Mouse (Mus musculus): ENCODE data around the gene Crip1. TPM values are rescaled to one million over a fixed set of nuclear protein-coding genes. Genes with fewer than 3 reads are reported as not detected.

Gene Crip1
- polyA plus RNA-seq, 1 experiment from 2014 or later, result 1,992 TPM

DNA sequence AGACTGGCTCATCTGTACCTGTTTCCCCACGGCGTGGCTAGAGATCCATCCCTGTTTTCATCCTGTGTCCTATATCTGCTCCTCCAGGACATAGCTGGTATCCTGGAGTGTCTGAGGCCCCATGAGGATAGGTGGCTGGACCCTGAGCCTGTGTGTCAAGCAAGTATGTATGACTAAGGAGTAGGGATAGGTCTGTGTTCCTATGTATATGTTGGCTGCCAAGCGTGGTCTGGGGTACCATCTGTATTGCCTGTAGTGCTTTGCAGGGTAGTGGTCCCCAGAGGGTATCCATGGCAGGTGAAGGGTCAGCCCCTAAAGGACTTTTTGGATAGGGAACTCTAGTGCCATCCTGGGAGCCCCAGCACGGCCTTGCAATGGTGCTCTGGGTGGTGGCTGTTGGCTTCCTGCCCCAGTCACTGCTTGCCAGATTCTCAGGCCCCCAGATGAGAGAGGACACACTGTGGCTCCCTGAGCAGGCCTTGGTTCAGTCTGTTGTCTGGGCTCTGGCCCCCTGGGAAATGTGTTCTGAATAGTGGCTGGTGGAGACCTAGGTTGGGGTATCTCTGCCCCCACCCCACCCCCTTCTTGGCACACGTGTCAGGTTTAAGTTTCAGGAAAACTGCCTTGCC, 45.6 kb upstream of the Crip1 start:
- Histone ChIP-seq H3K27me3 (replicated peaks; ENCODE audit: control insufficient read depth, insufficient read depth, low read length) (no peaks in the 10 kb centered on the region), H3K27ac (ENCODE audit: low read depth, low read length) (no peak overlapping the region), H3K4me1 (replicated peaks; ENCODE audit: control insufficient read depth, insufficient read depth, low read length) (no peaks in the 10 kb centered on the region), H3K36me3 (ENCODE audit: control insufficient read depth, insufficient read depth) (no peaks in the 10 kb centered on the region; the same call in 1 of the 2 replicates), H3K9me3 (ENCODE audit: control insufficient read depth) (no peaks in the 10 kb centered on the region), H3K4me2 (replicated peaks; ENCODE audit: low read depth) (no peak overlapping the region), H3K9ac (ENCODE audit: low read depth, low read length) (no peak overlapping the region), H3K4me3 (ENCODE audit: low read depth, low read length) (no peak overlapping the region)
- WGBS, result 66% methylated on average over 5 of the region's 5 CpGs
- no peak for TF ChIP-seq CTCF (IDR thresholded peaks at IDR 0.05; ENCODE audit: low read depth)
- ATAC-seq, result no peak

DNA sequence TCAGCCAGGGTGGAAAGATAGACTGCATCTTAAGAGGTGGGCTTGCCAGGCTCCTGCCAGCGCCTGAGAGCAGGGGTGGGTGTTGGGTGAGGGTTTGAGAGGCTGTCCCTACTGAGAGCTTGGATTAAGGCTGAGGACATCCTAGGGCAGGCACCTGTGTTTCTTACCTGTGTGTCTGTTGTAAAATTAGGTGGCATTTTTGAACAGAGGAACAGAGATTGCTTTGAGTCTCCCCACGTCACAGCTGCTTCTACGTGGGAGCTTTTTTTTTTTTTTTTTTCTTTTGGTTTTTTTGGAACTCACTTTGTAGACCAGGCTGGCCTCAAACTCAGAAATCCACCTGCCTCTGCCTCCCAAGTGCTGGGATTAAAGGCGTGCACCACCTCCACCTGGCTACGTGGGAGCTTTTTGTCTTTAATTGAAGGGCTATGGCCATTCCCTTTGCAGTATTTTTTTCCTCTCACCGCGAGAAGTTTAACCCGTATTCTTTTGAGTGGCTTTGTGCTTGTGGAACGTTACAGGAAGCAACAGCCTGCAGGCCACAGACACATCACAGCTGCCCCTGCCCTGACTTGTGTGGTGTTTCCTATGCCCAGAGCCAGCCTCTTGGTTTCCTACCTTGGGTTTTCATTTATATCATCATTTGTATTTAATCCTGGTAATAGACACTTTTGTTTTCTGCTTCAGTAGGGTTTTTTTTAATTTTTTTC, 44.7 kb upstream of the Crip1 start:
- no peak overlapping the region for H3K4me3 ChIP-seq (ENCODE audit: low read depth, low read length)
- no peaks in the 10 kb centered on the region; the same call in 1 of the 2 replicates for H3K36me3 ChIP-seq (ENCODE audit: control insufficient read depth, insufficient read depth)
- no peaks in the 10 kb centered on the region for H3K4me1 ChIP-seq (replicated peaks; ENCODE audit: control insufficient read depth, insufficient read depth, low read length)
- ATAC-seq, result no peak
- H3K27me3 ChIP-seq (replicated peaks; ENCODE audit: control insufficient read depth, insufficient read depth, low read length), result no peaks in the 10 kb centered on the region
- no peak for TF ChIP-seq CTCF (IDR thresholded peaks at IDR 0.05; ENCODE audit: low read depth)
- 79% methylated on average over 9 of the region's 9 CpGs for WGBS
- H3K9ac ChIP-seq (ENCODE audit: low read depth, low read length), result no peak overlapping the region
- H3K9me3 ChIP-seq (ENCODE audit: control insufficient read depth), result no peaks in the 10 kb centered on the region
- H3K27ac ChIP-seq (ENCODE audit: low read depth, low read length), result no peak overlapping the region
- no peak overlapping the region for H3K4me2 ChIP-seq (replicated peaks; ENCODE audit: low read depth)

DNA sequence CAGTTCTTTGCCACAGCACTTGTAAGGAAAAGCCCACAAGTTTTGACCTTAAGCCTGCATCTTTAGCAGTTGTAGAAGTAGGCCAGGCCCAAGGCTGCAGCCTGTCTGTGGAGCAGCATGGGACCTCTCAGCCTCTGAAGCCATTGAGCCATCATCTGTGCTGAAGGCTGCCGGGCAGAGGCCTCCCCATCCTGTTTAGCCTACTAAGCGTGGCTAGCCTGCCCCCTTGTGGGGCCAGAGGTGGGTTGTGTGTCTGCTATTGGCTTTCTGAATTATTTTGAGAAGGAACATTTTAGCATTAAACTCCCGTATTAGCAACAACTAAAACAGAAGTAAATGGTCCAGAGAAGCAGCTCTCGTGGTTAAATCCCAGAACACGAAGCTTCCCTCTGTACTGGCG, 43.7 kb upstream of the Crip1 start:
- no peaks in the 10 kb centered on the region for H3K27me3 ChIP-seq (replicated peaks; ENCODE audit: control insufficient read depth, insufficient read depth, low read length)
- no peak overlapping the region for H3K9ac ChIP-seq (ENCODE audit: low read depth, low read length)
- peak; percentile 75 for TF ChIP-seq CTCF (IDR thresholded peaks at IDR 0.05; ENCODE audit: low read depth)
- 65% methylated on average over 6 of the region's 6 CpGs for WGBS
- no peaks in the 10 kb centered on the region for H3K4me1 ChIP-seq (replicated peaks; ENCODE audit: control insufficient read depth, insufficient read depth, low read length)
- no peak overlapping the region for H3K4me2 ChIP-seq (replicated peaks; ENCODE audit: low read depth)
- H3K27ac ChIP-seq (ENCODE audit: low read depth, low read length), result no peak overlapping the region
- no peaks in the 10 kb centered on the region; the same call in 1 of the 2 replicates for H3K36me3 ChIP-seq (ENCODE audit: control insufficient read depth, insufficient read depth)
- no peak for ATAC-seq
- no peak overlapping the region for H3K4me3 ChIP-seq (ENCODE audit: low read depth, low read length)
- no peaks in the 10 kb centered on the region for H3K9me3 ChIP-seq (ENCODE audit: control insufficient read depth)

DNA sequence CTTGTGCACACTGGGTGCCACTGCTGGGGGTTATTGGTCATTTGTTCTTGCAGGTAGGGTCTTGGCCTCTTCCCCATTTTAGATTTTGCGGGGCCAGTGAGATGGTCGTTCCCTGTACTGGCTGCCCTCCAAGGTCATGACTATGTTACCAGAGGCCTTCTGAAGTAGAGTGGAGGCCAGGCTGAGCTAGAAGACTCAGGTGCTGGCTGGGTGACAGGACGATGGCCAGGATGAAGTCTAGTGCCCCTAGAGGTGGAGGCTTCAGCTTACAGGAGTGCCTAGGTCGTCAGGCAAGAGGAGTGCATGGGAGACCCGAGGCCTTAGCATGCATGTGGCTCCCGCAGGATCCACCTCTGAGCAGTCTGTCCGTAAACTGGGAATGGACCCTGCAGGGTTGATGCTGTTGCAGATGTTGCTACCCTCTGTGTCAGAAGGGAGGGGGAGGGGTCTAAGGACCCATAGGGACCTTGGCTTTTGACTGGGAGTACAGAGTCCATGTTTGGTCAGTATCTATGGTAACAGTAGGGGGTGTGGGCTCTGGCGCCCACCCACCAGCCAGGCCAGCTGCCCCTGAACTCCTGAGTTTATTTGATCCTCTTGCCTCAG, 42.2 kb upstream of the Crip1 start:
- ATAC-seq, result no peak
- Histone ChIP-seq H3K9ac (ENCODE audit: low read depth, low read length) (no peak overlapping the region), H3K4me1 (replicated peaks; ENCODE audit: control insufficient read depth, insufficient read depth, low read length) (no peaks in the 10 kb centered on the region), H3K27me3 (replicated peaks; ENCODE audit: control insufficient read depth, insufficient read depth, low read length) (no peaks in the 10 kb centered on the region), H3K4me3 (ENCODE audit: low read depth, low read length) (no peak overlapping the region), H3K36me3 (ENCODE audit: control insufficient read depth, insufficient read depth) (no peaks in the 10 kb centered on the region; the same call in 1 of the 2 replicates), H3K9me3 (ENCODE audit: control insufficient read depth) (no peaks in the 10 kb centered on the region), H3K27ac (ENCODE audit: low read depth, low read length) (no peak overlapping the region), H3K4me2 (replicated peaks; ENCODE audit: low read depth) (no peak overlapping the region)
- 73% methylated on average over 8 of the region's 8 CpGs for WGBS
- TF ChIP-seq CTCF (IDR thresholded peaks at IDR 0.05; ENCODE audit: low read depth), result peak; percentile 63

DNA sequence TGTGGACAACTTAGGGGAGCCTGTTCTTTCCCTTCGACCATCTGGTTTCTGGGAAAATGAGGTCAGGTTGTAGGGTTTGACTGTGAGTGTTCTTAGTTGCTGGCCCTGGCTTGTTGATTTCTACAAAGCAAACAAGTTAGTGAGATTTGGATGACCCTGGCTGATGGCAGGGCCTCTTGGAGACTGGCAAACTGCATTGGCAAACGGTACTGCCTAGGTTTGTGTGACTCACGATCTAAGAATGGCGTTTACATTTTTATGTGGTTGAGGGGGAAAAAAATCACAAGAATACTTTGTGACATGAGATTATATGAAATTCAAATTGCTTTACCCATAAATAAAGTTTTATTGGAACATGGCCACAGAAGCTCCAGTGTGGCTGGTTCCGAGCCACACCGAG, 39.7 kb upstream of the Crip1 start:
- Histone ChIP-seq H3K36me3 (ENCODE audit: control insufficient read depth, insufficient read depth) (no peaks in the 10 kb centered on the region), H3K4me2 (replicated peaks; ENCODE audit: low read depth) (no peak overlapping the region), H3K27ac (ENCODE audit: low read depth, low read length) (no peak overlapping the region), H3K4me1 (replicated peaks; ENCODE audit: control insufficient read depth, insufficient read depth, low read length) (no peaks in the 10 kb centered on the region), H3K27me3 (replicated peaks; ENCODE audit: control insufficient read depth, insufficient read depth, low read length) (no peaks in the 10 kb centered on the region), H3K4me3 (ENCODE audit: low read depth, low read length) (no peak overlapping the region), H3K9ac (ENCODE audit: low read depth, low read length) (no peak overlapping the region), H3K9me3 (ENCODE audit: control insufficient read depth) (no peaks in the 10 kb centered on the region)
- no peak for ATAC-seq
- no peak for TF ChIP-seq CTCF (IDR thresholded peaks at IDR 0.05; ENCODE audit: low read depth)
- whole genome bisulfite sequencing, result 71% methylated on average over 6 of the region's 6 CpGs

DNA sequence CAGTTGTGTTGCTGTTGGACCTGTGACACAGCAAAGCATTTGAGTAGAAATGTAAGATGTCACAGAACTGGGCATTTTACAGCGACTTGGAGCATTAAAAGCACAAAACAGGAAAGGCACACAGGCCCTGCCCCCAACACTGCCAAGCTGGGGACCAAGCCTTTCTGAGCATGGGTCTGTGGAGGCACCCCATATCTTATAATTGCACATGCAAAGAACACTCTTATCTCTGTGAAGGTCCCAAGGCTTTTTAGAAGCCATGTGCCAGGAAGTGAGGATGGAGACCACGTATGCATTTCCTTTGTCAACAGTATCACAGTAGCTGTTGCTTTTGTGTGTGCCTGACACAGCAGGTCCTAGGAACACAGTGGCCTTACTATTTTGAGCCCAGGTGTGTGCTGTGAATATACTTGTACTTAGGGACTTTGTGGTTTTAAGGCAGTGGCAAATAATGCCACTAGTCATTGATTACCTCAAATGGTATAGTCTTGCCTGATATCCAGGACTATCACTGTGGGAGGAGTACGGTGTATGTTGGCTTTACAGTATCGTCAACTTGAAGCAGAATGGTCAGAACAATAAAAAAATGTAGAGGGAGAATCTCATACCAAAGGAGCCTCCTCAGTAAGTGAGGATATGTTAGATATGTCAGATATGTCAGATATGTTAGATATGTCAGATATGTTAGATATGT, 38.5 kb upstream of the Crip1 start:
- no peak for TF ChIP-seq CTCF (IDR thresholded peaks at IDR 0.05; ENCODE audit: low read depth)
- H3K4me1 ChIP-seq (replicated peaks; ENCODE audit: control insufficient read depth, insufficient read depth, low read length), result no peaks in the 10 kb centered on the region
- no peak overlapping the region for H3K4me2 ChIP-seq (replicated peaks; ENCODE audit: low read depth)
- no peak overlapping the region for H3K27ac ChIP-seq (ENCODE audit: low read depth, low read length)
- no peaks in the 10 kb centered on the region for H3K9me3 ChIP-seq (ENCODE audit: control insufficient read depth)
- H3K9ac ChIP-seq (ENCODE audit: low read depth, low read length), result no peak overlapping the region
- H3K27me3 ChIP-seq (replicated peaks; ENCODE audit: control insufficient read depth, insufficient read depth, low read length), result no peaks in the 10 kb centered on the region
- H3K4me3 ChIP-seq (ENCODE audit: low read depth, low read length), result no peak overlapping the region
- no peak for ATAC-seq
- WGBS, result 61% methylated on average over 4 of the region's 4 CpGs
- H3K36me3 ChIP-seq (ENCODE audit: control insufficient read depth, insufficient read depth), result peaks cover 8% of the 10 kb centered on the region; the same call in 1 of the 2 replicates
